Mouse (Mus musculus) layer of hippocampus, adult 18-20 months (tissue): Measurements from ENCODE around the gene Rbfox1. TPM values are rescaled to one million over a fixed set of nuclear protein-coding genes. Genes with fewer than 3 reads are reported as not detected.

Source experiments
- DNase-seq, 2 experiments: peaks; one replicate each; pipeline ENCODE4 v3.0.0; 2022; ENCODE audit warnings: low spot score in 2 of 2
- total RNA-seq, 2 experiments: library from RNA; stranded (reverse); gene quantifications; 2 replicates each; pipeline ENCODE4 v1.2.3; 2021

The Rbfox1 gene
- total RNA-seq, 2 experiments from 2014 or later = 379 to 393 TPM

GRCm38 (mm10) chr16:6182329-6182728 is 297.2 kb downstream of the Rbfox1 start:
- no peak for DNase-seq

GRCm38 (mm10) chr16:6192358-6192757 is 307.2 kb downstream of the Rbfox1 start:
- peak in 1 of 2 experiments; percentile 14 for DNase-seq

GRCm38 (mm10) chr16:6206431-6206830 is 321.3 kb downstream of the Rbfox1 start:
- DNase-seq = no peak

GRCm38 (mm10) chr16:6212916-6213315 is 327.8 kb downstream of the Rbfox1 start:
- no peak for DNase-seq

GRCm38 (mm10) chr16:6227449-6227848 is 342.3 kb downstream of the Rbfox1 start:
- no peak for DNase-seq

GRCm38 (mm10) chr16:6232966-6233365 is 347.8 kb downstream of the Rbfox1 start:
- DNase-seq = no peak

- peak; percentile 15 to 27 for DNase-seq
Observed at GRCm38 (mm10) chr16:6241393-6241792, 356.2 kb downstream of the Rbfox1 start.

GRCm38 (mm10) chr16:6242468-6242867 is 357.3 kb downstream of the Rbfox1 start:
- no peak for DNase-seq

- DNase-seq = no peak
Observed at GRCm38 (mm10) chr16:6247569-6247968, 362.4 kb downstream of the Rbfox1 start.

GRCm38 (mm10) chr16:6264557-6264956 is 379.4 kb downstream of the Rbfox1 start:
- DNase-seq = no peak

- DNase-seq = no peak
Observed at GRCm38 (mm10) chr16:6265610-6266009, 380.5 kb downstream of the Rbfox1 start.

- no peak for DNase-seq
Observed at GRCm38 (mm10) chr16:6271596-6272370, 386.6 kb downstream of the Rbfox1 start.

GRCm38 (mm10) chr16:6283496-6283895 is 398.3 kb downstream of the Rbfox1 start:
- DNase-seq = no peak

- DNase-seq = no peak
Observed at GRCm38 (mm10) chr16:6284317-6284716, 399.2 kb downstream of the Rbfox1 start.

GRCm38 (mm10) chr16:6287699-6288098 is 402.5 kb downstream of the Rbfox1 start:
- no peak for DNase-seq

- no peak for DNase-seq
Observed at GRCm38 (mm10) chr16:6300112-6300511, 415.0 kb downstream of the Rbfox1 start.

GRCm38 (mm10) chr16:6303082-6303481 is 417.9 kb downstream of the Rbfox1 start:
- no peak for DNase-seq

GRCm38 (mm10) chr16:6309940-6310339 is 424.8 kb downstream of the Rbfox1 start:
- DNase-seq = no peak

GRCm38 (mm10) chr16:6310744-6311678 is 425.9 kb downstream of the Rbfox1 start:
- DNase-seq = peak in 1 of 2 experiments; percentile 58

GRCm38 (mm10) chr16:6313689-6314088 is 428.5 kb downstream of the Rbfox1 start:
- DNase-seq = peak; percentile 22 to 44

GRCm38 (mm10) chr16:6324832-6325231 is 439.7 kb downstream of the Rbfox1 start:
- no peak for DNase-seq

GRCm38 (mm10) chr16:6331400-6331939 is 446.3 kb downstream of the Rbfox1 start:
- peak in 1 of 2 experiments; percentile 29 for DNase-seq
